In genomic region chr4:107362755-107363154, GRCm38 (mm10) we compare ENCODE assay signal across 37 mouse cellular contexts. TPM values are rescaled to one million over a fixed set of nuclear protein-coding genes. Genes with fewer than 3 reads are reported as not detected.
A peak's percentile ranks its signal among the peaks of the same experiment; 100 is the strongest.
DNase-seq lines count a peak whose midpoint lies in the region; ATAC-seq and TF ChIP-seq lines count a peak whose summit lies in the region.
"Had no signal": no experiment of that assay in that cellular context is flagged by ENCODE, and none has a peak within 500 bp of the region (broad histone marks: within the 10 kb centered on the region; RNA-seq: fewer than 3 reads in every experiment).

No protein-coding gene starts in this region.

- peak overlapping the region; percentile 0; the same call in 1 of the 2 replicates for H3K27ac ChIP-seq in hindbrain, embryonic 10.5 days
- H3K27ac ChIP-seq in hindbrain, embryonic 12.5 days: no peak overlapping the region
- peak overlapping the region; percentile 53; the same call in 1 of the 2 replicates for H3K27ac ChIP-seq in ES-E14 (ENCODE audit: insufficient read depth, low read depth, low read length, poor library complexity, severe bottlenecking)
- H3K27ac ChIP-seq: embryonic facial prominence, embryonic 10.5 days; embryonic facial prominence, embryonic 13.5 days; forebrain, embryonic 13.5 days; gastrocnemius, adult 2 months; heart, embryonic 15.5 days; hindbrain, embryonic 15.5 days had no signal

- no peak for TF ChIP-seq CTCF in brain, embryonic 14.5 days (IDR thresholded peaks at IDR 0.05; ENCODE audit: borderline replicate concordance, extremely low read depth, insufficient read depth, insufficient read length)

- no peak overlapping the region for H3K4me2 ChIP-seq in hindbrain, embryonic 12.5 days (replicated peaks)
- H3K4me2 ChIP-seq: embryonic facial prominence, embryonic 13.5 days; forebrain, embryonic 13.5 days; heart, embryonic 12.5 days; heart, embryonic 15.5 days; hindbrain, embryonic 15.5 days had no signal

- H3K9ac ChIP-seq in hindbrain, embryonic 12.5 days: no peak overlapping the region
- no peak overlapping the region; the same call in 1 of the 2 replicates for H3K9ac ChIP-seq in ES-E14 (ENCODE audit: insufficient read depth, low read depth, low read length, poor library complexity, severe bottlenecking)
- H3K9ac ChIP-seq: embryonic facial prominence, embryonic 13.5 days; forebrain, embryonic 13.5 days; heart, embryonic 12.5 days; heart, embryonic 15.5 days; hindbrain, embryonic 15.5 days had no signal

- H3K9me3 ChIP-seq in hindbrain, embryonic 10.5 days: no peaks in the 10 kb centered on the region
- H3K9me3 ChIP-seq in hindbrain, embryonic 12.5 days (replicated peaks): no peaks in the 10 kb centered on the region
- H3K9me3 ChIP-seq in ES-E14 (ENCODE audit: control insufficient read depth, insufficient read depth, low read depth, low read length): no peaks in the 10 kb centered on the region
- H3K9me3 ChIP-seq: embryonic facial prominence, embryonic 10.5 days; embryonic facial prominence, embryonic 13.5 days; forebrain, embryonic 13.5 days; heart, embryonic 12.5 days; heart, embryonic 15.5 days; hindbrain, embryonic 15.5 days had no signal

- 60% methylated on average over 4 of the region's 4 CpGs for WGBS in hindbrain, embryonic 10.5 days
- WGBS in hindbrain, embryonic 12.5 days: 52% methylated on average over 4 of the region's 4 CpGs

- ATAC-seq in hindbrain, embryonic 12.5 days (ENCODE audit: low FRiP score): no peak
- ATAC-seq: forebrain, embryonic 13.5 days; forebrain, embryonic 16.5 days; intestine, postnatal 0 days had no signal

- H3K4me3 ChIP-seq in hindbrain, embryonic 10.5 days: no peak overlapping the region
- no peak overlapping the region for H3K4me3 ChIP-seq in hindbrain, embryonic 12.5 days
- H3K4me3 ChIP-seq in ES-E14 (ENCODE audit: insufficient read depth in 1 of 2, low read depth in 1 of 2, low read length in 2 of 2, poor library complexity in 1 of 2, severe bottlenecking in 1 of 2): no peak overlapping the region
- H3K4me3 ChIP-seq: embryonic facial prominence, embryonic 10.5 days; embryonic facial prominence, embryonic 13.5 days; erythroblast, embryonic 14.5 days; forebrain, embryonic 13.5 days; gastrocnemius, adult 2 months; heart, embryonic 12.5 days; heart, embryonic 15.5 days; hindbrain, embryonic 15.5 days had no signal

- 0 out of 2 replicates have a peak, but pooled peaks cover 11% of the 10 kb centered on the region for H3K36me3 ChIP-seq in hindbrain, embryonic 10.5 days
- H3K36me3 ChIP-seq in hindbrain, embryonic 12.5 days: no peaks in the 10 kb centered on the region; the same call in 1 of the 2 replicates
- no peaks in the 10 kb centered on the region for H3K36me3 ChIP-seq in ES-E14 (ENCODE audit: control insufficient read depth, insufficient read depth, low read length, poor library complexity, severe bottlenecking)
- H3K36me3 ChIP-seq: heart, embryonic 15.5 days had no signal

- TF ChIP-seq POLR2A in brain, embryonic 14.5 days (IDR thresholded peaks at IDR 0.05; ENCODE audit: borderline replicate concordance, extremely low read depth, insufficient read depth, insufficient read length, poor library complexity, severe bottlenecking): no peak

- in situ Hi-C loops in ES-E14 (cut with MboI; ENCODE audit: low sequenced_read_pairs in 2 of 2, unreplicated experiment in 2 of 2): loop anchor here in 1 of 2 experiments (25.0 kb wide), 1 partner anchor 550 kb away; the partner anchor contains the start of gene Acot11

- H3K4me1 ChIP-seq in hindbrain, embryonic 10.5 days (replicated peaks): peaks cover 4% of the 10 kb centered on the region; the same call in 1 of the 2 replicates
- H3K4me1 ChIP-seq in hindbrain, embryonic 12.5 days: no peaks in the 10 kb centered on the region
- H3K4me1 ChIP-seq in ES-E14 (ENCODE audit: control insufficient read depth in 2 of 2, insufficient read depth in 2 of 2, low read length in 2 of 2, poor library complexity in 1 of 2): peaks cover 8 to 12% of the 10 kb centered on the region in 2 experiments; a peak in 3 of 4 replicates
- H3K4me1 ChIP-seq: embryonic facial prominence, embryonic 10.5 days; embryonic facial prominence, embryonic 13.5 days; forebrain, embryonic 13.5 days; heart, embryonic 15.5 days; hindbrain, embryonic 15.5 days had no signal

- H3K27me3 ChIP-seq in hindbrain, embryonic 10.5 days (ENCODE audit: insufficient read depth, poor library complexity, severe bottlenecking): no peaks in the 10 kb centered on the region
- H3K27me3 ChIP-seq in hindbrain, embryonic 12.5 days: no peaks in the 10 kb centered on the region
- H3K27me3 ChIP-seq: CH12.LX; embryonic facial prominence, embryonic 13.5 days; forebrain, embryonic 13.5 days; heart, embryonic 12.5 days; heart, embryonic 15.5 days; hindbrain, embryonic 15.5 days had no signal

- peak; percentile 38 for DNase-seq in adrenal gland, adult 8-10 months
- DNase-seq in adrenal gland, postnatal 4 days (ENCODE audit: low spot score in 2 of 2): no peak
- no peak for DNase-seq in hindbrain, embryonic 10.5 days (ENCODE audit: low spot score)
- peak; percentile 39 for DNase-seq in ES-E14 (ENCODE audit: low read depth, low spot score)
- DNase-seq in brain, embryonic 14.5 days (ENCODE audit: low read depth): peak; percentile 6
- DNase-seq in urinary bladder, adult 18-20 months (ENCODE audit: low spot score in 2 of 2): no peak
- no peak for DNase-seq in heart, adult 9 months (ENCODE audit: low spot score in 2 of 2)
- DNase-seq: adrenal gland, adult 2 months; B cell, adult 2 months; cerebellum, adult 11 months; cerebellum, adult 2 months; cerebellum, adult 9-11 months; cerebellum, postnatal 25 days; embryo, embryonic 11 days; gastrocnemius, adult 2 months; gastrocnemius, postnatal 14 days; heart, adult 11 months; heart, postnatal 10 days; heart, postnatal 36 days; kidney, adult 2 months had no signal

TF ChIP-seq in ES-E14, 5 proteins besides CTCF, POLR2A, EP300 and RAD21:
- TF ChIP-seq CHD2 (IDR thresholded peaks at IDR 0.05; ENCODE audit: low read depth, low read length) (no peak), ZC3H11A (IDR thresholded peaks at IDR 0.05; ENCODE audit: borderline replicate concordance, low read depth, low read length) (no peak), MAFK (IDR thresholded peaks at IDR 0.05; ENCODE audit: insufficient read depth, low read depth, low read length) (no peak), ZNF384 (IDR thresholded peaks at IDR 0.05; ENCODE audit: low read depth, low read length) (no peak)
TF ChIP-seq in ES-E14: peak in this region for 0.

RNA-seq across cellular contexts. Expression of gene Ndc1, which starts 4.8 kb away (rescaled TPM):
- 10 to 100 TPM in 3 of 4 experiments, 1 to 10 TPM in 1; 8.9 to 15.1 (median 11.9) TPM for total RNA-seq in adrenal gland, adult 8-10 months (2022)
- total RNA-seq in adrenal gland, postnatal 4 days (2021): 10 to 100 TPM; 17.8 to 20.6 TPM
- polyA plus RNA-seq in hindbrain, embryonic 10.5 days (2016; fragmentation: Nextera tagmentation; extraction: Ambion mirVana): 35.1 and 48.3 TPM in 2 replicates
- polyA plus RNA-seq in hindbrain, embryonic 12.5 days (2016; fragmentation: Nextera tagmentation; extraction: Ambion mirVana): 28.7 and 28.8 TPM in 2 replicates
- 102 and 188 TPM in 2 replicates for total RNA-seq in ES-E14 (2012; rRNA removed)
- polyA plus RNA-seq in brain, embryonic 14.5 days (2012; rRNA removed): 20.2 and 24.9 TPM in 2 replicates

RNA-seq across cellular contexts. Expression of gene Yipf1, which starts 48.6 kb away (rescaled TPM):
- total RNA-seq in adrenal gland, adult 8-10 months (2022): 10 to 100 TPM; 54.4 to 81.5 (median 68.7) TPM
- 10 to 100 TPM; 71.9 to 83.1 TPM for total RNA-seq in adrenal gland, postnatal 4 days (2021)
- 42.0 and 48.2 TPM in 2 replicates for polyA plus RNA-seq in hindbrain, embryonic 10.5 days (2016; fragmentation: Nextera tagmentation; extraction: Ambion mirVana)
- 42.2 and 53.8 TPM in 2 replicates for polyA plus RNA-seq in hindbrain, embryonic 12.5 days (2016; fragmentation: Nextera tagmentation; extraction: Ambion mirVana)
- 31.6 and 34.5 TPM in 2 replicates for total RNA-seq in ES-E14 (2012; rRNA removed)
- 39.4 and 40.8 TPM in 2 replicates for polyA plus RNA-seq in brain, embryonic 14.5 days (2012; rRNA removed)

RNA-seq across cellular contexts. Expression of gene Dio1, which starts 55.8 kb away (rescaled TPM):
- total RNA-seq in adrenal gland, adult 8-10 months (2022): not detected
- total RNA-seq in adrenal gland, postnatal 4 days (2021): 1 to 10 TPM; 1.3 to 2.6 TPM
- not detected in 2 replicates for polyA plus RNA-seq in hindbrain, embryonic 10.5 days (2016; fragmentation: Nextera tagmentation; extraction: Ambion mirVana)
- polyA plus RNA-seq in hindbrain, embryonic 12.5 days (2016; fragmentation: Nextera tagmentation; extraction: Ambion mirVana): not detected in 2 replicates
- total RNA-seq in ES-E14 (2012; rRNA removed): not detected in 2 replicates
- not detected in 2 replicates for polyA plus RNA-seq in brain, embryonic 14.5 days (2012; rRNA removed)
- total RNA-seq: gastrocnemius, postnatal 14 days; gastrocnemius, postnatal 4 days; heart, adult 8-10 months; heart, postnatal 10 days; heart, postnatal 36 days; MEL had no signal
- polyA plus RNA-seq: cortical plate, adult 2 months; embryonic facial prominence, embryonic 10.5 days; embryonic facial prominence, embryonic 13.5 days; erythroblast, embryonic 14.5 days; forebrain, embryonic 13.5 days; forebrain, embryonic 16.5 days; frontal cortex, adult 2 months; heart, embryonic 12.5 days; heart, embryonic 15.5 days; hindbrain, embryonic 11.5 days; hindbrain, embryonic 15.5 days had no signal

Comparison
In these comparisons a context has a peak if more than half of its experiments do, and no peak if none do; other contexts are left out.
1. DNase-seq: peak in adrenal gland, adult 8-10 months (single experiment), ES-E14 (single experiment) and brain, embryonic 14.5 days (single experiment); none in adrenal gland, postnatal 4 days (0 of 2), hindbrain, embryonic 10.5 days (single experiment), urinary bladder, adult 18-20 months (0 of 2) and heart, adult 9 months (0 of 2).